Mouse (Mus musculus) cortical plate, adult 2 months (tissue): ENCODE measurements around the gene C2cd4a.

ENCODE experiments used
- CTCF ChIP-seq: fragments of 200-500 bp; IDR thresholded peaks from 2 replicates; pipeline ENCODE4 v1.5.1; 2011; ENCODE audit warnings: mild to moderate bottlenecking, control low read depth, low read length; ENCODE audit not compliant: insufficient read depth; ENCODE audit errors: extremely low read depth
- POLR2A ChIP-seq: fragments of 200-500 bp; IDR thresholded peaks from 2 replicates; pipeline ENCODE4 v1.6.1; 2011; ENCODE audit warnings: mild to moderate bottlenecking, low read length, control low read depth; ENCODE audit not compliant: insufficient read depth; ENCODE audit errors: extremely low read depth

DNA sequence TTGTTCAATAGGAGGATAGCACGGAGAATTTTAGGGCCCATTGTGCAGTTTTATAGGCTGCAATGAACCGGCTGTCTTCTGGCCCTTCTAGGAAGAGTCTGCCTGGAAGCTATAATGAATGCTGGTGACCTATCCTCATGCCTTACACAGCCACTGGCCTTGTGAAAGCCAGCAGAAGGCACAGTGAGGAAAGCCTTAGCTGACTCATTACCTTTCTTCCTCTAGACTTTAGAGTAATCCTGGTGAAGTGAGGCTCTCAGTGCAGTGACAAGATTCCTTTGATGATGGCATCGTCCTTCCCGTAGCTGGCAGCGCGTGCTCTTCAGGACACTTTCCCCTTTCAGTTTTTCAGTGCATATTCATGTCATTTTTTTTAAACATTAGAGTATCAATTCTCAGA, 35.3 kb upstream of the C2cd4a start:
- TF ChIP-seq POLR2A, result no peak
- TF ChIP-seq CTCF, result no peak
